ENCODE assay signal across 11 mouse cellular contexts in the genomic region with DNA sequence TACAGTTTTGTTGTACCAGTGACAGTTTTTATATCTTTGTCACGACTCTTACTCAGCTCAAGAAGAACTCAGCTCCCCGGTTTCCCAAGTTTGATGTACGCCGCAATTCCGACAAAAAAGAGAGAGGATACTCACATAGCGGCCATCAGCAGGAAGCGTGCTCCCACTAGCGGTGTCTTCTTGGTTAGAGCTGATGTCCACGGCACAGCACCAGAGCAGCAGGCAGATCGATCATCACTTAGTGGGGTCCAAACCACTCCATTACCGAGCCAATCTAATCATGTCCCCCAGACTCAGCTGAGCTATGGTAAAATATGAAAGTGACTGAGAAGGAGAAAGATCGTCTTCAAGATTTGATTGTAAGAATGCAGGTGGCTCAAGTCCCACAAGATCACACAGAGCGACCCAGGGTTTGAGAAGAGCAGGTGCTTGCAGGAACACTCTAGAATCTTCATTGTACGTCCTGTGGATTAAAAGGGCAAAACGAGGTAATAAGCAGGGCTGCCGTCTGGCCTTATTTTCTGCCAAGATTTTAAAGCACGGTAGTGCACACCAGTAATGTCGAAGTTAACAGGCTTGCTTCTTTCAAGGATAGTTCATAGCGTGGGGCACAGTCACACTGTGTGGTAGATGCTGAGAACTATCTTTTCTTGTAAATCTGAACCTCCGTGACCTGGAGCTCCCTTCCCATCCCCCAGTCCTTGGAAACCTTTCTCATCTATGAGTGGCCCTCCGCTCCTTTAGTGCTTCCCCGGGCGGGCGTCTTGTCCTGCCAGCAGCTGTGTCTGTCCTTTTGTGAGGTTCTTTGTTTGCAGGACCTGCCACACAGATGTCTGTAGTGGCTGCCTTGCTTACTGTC. TPM values are rescaled to one million over a fixed set of nuclear protein-coding genes. Genes with fewer than 3 reads are reported as not detected.
A peak's percentile ranks its signal among the peaks of the same experiment; 100 is the strongest.
DNase-seq lines count a peak whose midpoint lies in the region; ATAC-seq and TF ChIP-seq lines count a peak whose summit lies in the region.
"Had no signal": no experiment of that assay in that cellular context is flagged by ENCODE, and none has a peak within 500 bp of the region (broad histone marks: within the 10 kb centered on the region; RNA-seq: fewer than 3 reads in every experiment).

No protein-coding gene starts in this region.

- H3K4me2 ChIP-seq in forebrain, embryonic 12.5 days = peak overlapping the region; percentile 26
- H3K4me2 ChIP-seq in midbrain, embryonic 12.5 days (replicated peaks) = peak overlapping the region; percentile 34

- POLR2A ChIA-PET in Patski (lab: Charles Lee) = no interaction called here

- peak; percentile 15 for DNase-seq in gastrocnemius, postnatal 14 days
- no peak for DNase-seq in gastrocnemius, adult 8-10 months (ENCODE audit: low spot score in 2 of 2)
- DNase-seq in Patski (ENCODE audit: low read depth, low spot score) = no peak
- no peak for DNase-seq in right cerebral cortex, postnatal 25 days
- no peak for DNase-seq in thymus, adult 2 months
- no peak for DNase-seq in frontal cortex, postnatal 36 days (ENCODE audit: low spot score in 2 of 2)
- DNase-seq: cerebellum, adult 11-12 months had no signal

- in situ Hi-C loops in Patski (cut with MboI; ENCODE audit: low pct_unique_long_range_greater_than_20kb) = no loop called here

- intact Hi-C loops in gastrocnemius, postnatal 14 days (cut with DNase I; ENCODE audit: low total_unique reads) = loop anchor here (10.0 kb wide), 1 partner anchor 68 kb away; no protein-coding TSS in a partner anchor

- peaks cover 94% of the 10 kb centered on the region for H3K27me3 ChIP-seq in Patski
- H3K27me3 ChIP-seq in forebrain, embryonic 12.5 days = peaks cover 78% of the 10 kb centered on the region
- peaks cover 95% of the 10 kb centered on the region for H3K27me3 ChIP-seq in midbrain, embryonic 12.5 days
- peaks cover 12% of the 10 kb centered on the region; the same call in 1 of the 2 replicates for H3K27me3 ChIP-seq in thymus, adult 2 months (ENCODE audit: control insufficient read depth, insufficient read depth, low read length)

- H3K4me1 ChIP-seq in forebrain, embryonic 12.5 days = peaks cover 51% of the 10 kb centered on the region
- peaks cover 49% of the 10 kb centered on the region for H3K4me1 ChIP-seq in midbrain, embryonic 12.5 days
- no peaks in the 10 kb centered on the region for H3K4me1 ChIP-seq in thymus, adult 2 months (replicated peaks; ENCODE audit: control insufficient read depth, insufficient read depth, low read length)

- no peaks in the 10 kb centered on the region for H3K36me3 ChIP-seq in forebrain, embryonic 12.5 days (replicated peaks)
- H3K36me3 ChIP-seq in midbrain, embryonic 12.5 days = no peaks in the 10 kb centered on the region
- H3K36me3 ChIP-seq in thymus, adult 2 months (ENCODE audit: control insufficient read depth, insufficient read depth, low read length) = no peaks in the 10 kb centered on the region

- 26% methylated on average over 24 of the region's 24 CpGs for WGBS in forebrain, embryonic 12.5 days
- WGBS in midbrain, embryonic 12.5 days = 21% methylated on average over 24 of the region's 24 CpGs
- WGBS in thymus, adult 2 months = 58% methylated on average over 24 of the region's 24 CpGs

- CTCF ChIA-PET in Patski (lab: Charles Lee) = interaction anchor here (1.4 kb wide), 1 partner anchor 71 kb away, joined by 6 read pairs; no protein-coding TSS in a partner anchor

- no peaks in the 10 kb centered on the region for H3K9me3 ChIP-seq in forebrain, embryonic 12.5 days
- no peaks in the 10 kb centered on the region for H3K9me3 ChIP-seq in midbrain, embryonic 12.5 days

- no peak for TF ChIP-seq POLR2A in thymus, adult 2 months (IDR thresholded peaks at IDR 0.05; ENCODE audit: control insufficient read depth, extremely low read depth, insufficient read depth, low read length, poor library complexity)

- H3K27ac ChIP-seq in forebrain, embryonic 12.5 days = peak overlapping the region; percentile 66
- peak overlapping the region; percentile 10; the same call in 1 of the 2 replicates for H3K27ac ChIP-seq in midbrain, embryonic 12.5 days (replicated peaks)
- no peak overlapping the region for H3K27ac ChIP-seq in thymus, adult 2 months (ENCODE audit: control insufficient read depth, insufficient read depth, low read length)

- 0 out of 2 replicates have a peak overlapping the region, but pooled peaks have one; percentile 4 for H3K4me3 ChIP-seq in forebrain, embryonic 12.5 days (replicated peaks)
- peak overlapping the region; percentile 13; the same call in 1 of the 2 replicates for H3K4me3 ChIP-seq in midbrain, embryonic 12.5 days
- H3K4me3 ChIP-seq in thymus, adult 2 months (ENCODE audit: control insufficient read depth, insufficient read depth, low read length) = no peak overlapping the region

- H3K9ac ChIP-seq in forebrain, embryonic 12.5 days = no peak overlapping the region
- H3K9ac ChIP-seq in midbrain, embryonic 12.5 days (replicated peaks) = no peak overlapping the region

- peak; percentile 21 for TF ChIP-seq CTCF in Patski (IDR thresholded peaks at IDR 0.05)
- no peak for TF ChIP-seq CTCF in thymus, adult 2 months (IDR thresholded peaks at IDR 0.05; ENCODE audit: borderline replicate concordance, control insufficient read depth, extremely low read depth, insufficient read depth, low read length, poor library complexity)

- no peak for ATAC-seq in Patski
- ATAC-seq in forebrain, embryonic 12.5 days (ENCODE audit: low FRiP score) = peak; percentile 63
- peak; percentile 60 for ATAC-seq in midbrain, embryonic 12.5 days (ENCODE audit: low FRiP score, low read depth)

RNA-seq across cellular contexts. Expression of gene Zdbf2, which starts 20.5 kb away (rescaled TPM):
- 10 to 100 TPM; 10.1 to 14.1 TPM for total RNA-seq in gastrocnemius, postnatal 14 days (2021)
- under 1 TPM; 0.13 to 0.65 (median 0.27) TPM for total RNA-seq in gastrocnemius, adult 8-10 months (2022)
- polyA plus RNA-seq in Patski (2021) = not detected
- 40.4 and 43.9 TPM in 2 replicates for polyA plus RNA-seq in forebrain, embryonic 12.5 days (2016; fragmentation: Nextera tagmentation; extraction: Ambion mirVana)
- polyA plus RNA-seq in midbrain, embryonic 12.5 days (2016; fragmentation: Nextera tagmentation; extraction: Ambion mirVana) = 30.9 and 40.2 TPM in 2 replicates
- polyA plus RNA-seq in thymus, adult 2 months (2012; rRNA removed) = 0.03 and 0.04 TPM in 2 replicates
- polyA plus RNA-seq: C2C12 had no signal

RNA-seq across cellular contexts. Expression of gene Gpr1, which starts 38.2 kb away (rescaled TPM):
- total RNA-seq in gastrocnemius, postnatal 14 days (2021) = under 1 TPM; 0.53 to 0.69 TPM
- total RNA-seq in gastrocnemius, adult 8-10 months (2022) = under 1 TPM; 0.15 to 0.52 (median 0.44) TPM
- not detected for polyA plus RNA-seq in Patski (2021)
- polyA plus RNA-seq in forebrain, embryonic 12.5 days (2016; fragmentation: Nextera tagmentation; extraction: Ambion mirVana) = 0.36 and 0.59 TPM in 2 replicates
- 0.15 and 0.20 TPM in 2 replicates for polyA plus RNA-seq in midbrain, embryonic 12.5 days (2016; fragmentation: Nextera tagmentation; extraction: Ambion mirVana)
- 0.57 and 1.0 TPM in 2 replicates for polyA plus RNA-seq in thymus, adult 2 months (2012; rRNA removed)
- polyA plus RNA-seq: C2C12; intestine, embryonic 14.5 days had no signal

Comparison
In these comparisons a context has a peak if more than half of its experiments do, and no peak if none do; other contexts are left out.
1. RNA of gene Zdbf2, which starts 20.5 kb away (polyA plus RNA-seq): 40.4 to 43.9 TPM in forebrain, embryonic 12.5 days and 30.9 to 40.2 TPM in midbrain, embryonic 12.5 days; 0.03 to 0.04 TPM in thymus, adult 2 months and not detected in Patski (single experiment); every median in the first group is over 10 times any median in the second.